Mouse (Mus musculus) brain, embryonic 14.5 days (tissue): ENCODE measurements at regions not wholly inside any gene's neighbourhood (a gene's known extent, or its start where the extent isn't known, plus 50 kb on each side); places are given as distances from the start of the nearest gene placed in this dataset.

Source experiments
- CTCF ChIP-seq: fragments of 200-500 bp; IDR thresholded peaks from 2 replicates; pipeline ENCODE4 v1.5.1; 2012; ENCODE audit warnings: inconsistent platforms, mild to moderate bottlenecking, moderate library complexity, borderline replicate concordance; ENCODE audit not compliant: insufficient read depth, insufficient read length; ENCODE audit errors: extremely low read depth
- POLR2A ChIP-seq: fragments of 200-500 bp; IDR thresholded peaks from 2 replicates; pipeline ENCODE4 v1.6.1; 2012; ENCODE audit warnings: mild to moderate bottlenecking, inconsistent platforms, borderline replicate concordance; ENCODE audit not compliant: poor library complexity, insufficient read depth, insufficient read length, severe bottlenecking; ENCODE audit errors: extremely low read depth

GRCm38 (mm10) chr12:107783831-107784230 lies 219.6 kb downstream of the Bcl11b start:
- TF ChIP-seq POLR2A (no peak), CTCF (no peak)
